Mouse (Mus musculus) heart, embryonic 12.5 days (tissue): ENCODE data around the gene Usp46. TPM values are rescaled to one million over a fixed set of nuclear protein-coding genes. Genes with fewer than 3 reads are reported as not detected.

Experiments used
- ATAC-seq: fragments of 200-750 bp; cut with Nextera tagmentation; 2 replicates; pipeline ENCODE4 v1.8.0; 2017; ENCODE audit warnings: moderate TSS enrichment, moderate library complexity; ENCODE audit not compliant: insufficient number of reproducible peaks, low FRiP score
- H3K27ac ChIP-seq: fragments of 300-500 bp; sonication (generic); 2 replicates; pipeline ENCODE4 v1.5.1; 2016; ENCODE audit warnings: mild to moderate bottlenecking, moderate library complexity; ENCODE audit not compliant: poor library complexity, severe bottlenecking
- H3K27me3 ChIP-seq: fragments of 300-500 bp; sonication (generic); replicated peaks from 2 replicates; pipeline ENCODE4 v1.6.1; 2016; ENCODE audit warnings: mild to moderate bottlenecking, moderate library complexity
- H3K36me3 ChIP-seq: fragments of 300-500 bp; sonication (generic); 2 replicates; pipeline ENCODE4 v1.6.1; 2016; ENCODE audit warnings: mild to moderate bottlenecking, moderate library complexity
- H3K4me1 ChIP-seq: fragments of 300-500 bp; sonication (generic); replicated peaks from 2 replicates; pipeline ENCODE4 v1.6.1; 2016; ENCODE audit warnings: mild to moderate bottlenecking
- H3K4me2 ChIP-seq: fragments of 300-500 bp; sonication (generic); 2 replicates; pipeline ENCODE4 v1.6.1; 2016; ENCODE audit warnings: mild to moderate bottlenecking, moderate library complexity
- H3K4me3 ChIP-seq: fragments of 300-500 bp; sonication (generic); 2 replicates; pipeline ENCODE4 v1.5.1; 2016; ENCODE audit warnings: mild to moderate bottlenecking
- H3K9ac ChIP-seq: fragments of 300-500 bp; sonication (generic); 2 replicates; pipeline ENCODE4 v1.6.1; 2016; ENCODE audit warnings: mild to moderate bottlenecking, moderate library complexity
- H3K9me3 ChIP-seq: fragments of 300-500 bp; sonication (generic); replicated peaks from 2 replicates; pipeline ENCODE4 v1.6.1; 2016; ENCODE audit warnings: mild to moderate bottlenecking, moderate library complexity
- WGBS: fragments of 180-500 bp; shearing (Covaris S2); methylation state at CpG from one replicate; pipeline ENCODE4 v1.1.7; 2016; 5-methylcytosine and 5-hydroxymethylcytosine counted together
- polyA plus RNA-seq: library from polyadenylated mRNA; unstranded; fragments of >200 nt; fragmentation: Nextera tagmentation; extraction: Ambion mirVana; gene quantifications from 2 replicates; pipeline ENCODE4 v1.2.1, GENCODE M21; 2016

Usp46 gene
- polyA plus RNA-seq, 1 experiment from 2014 or later, result 41.4 TPM

GRCm38 (mm10) chr5:74068714-74069321 is 587 bp upstream of the Usp46 start:
- Histone ChIP-seq H3K4me1 (peaks cover 46% of the 10 kb centered on the region), H3K4me3 (peak overlapping the region; percentile 79), H3K9ac (peak overlapping the region; percentile 98), H3K27me3 (no peaks in the 10 kb centered on the region), H3K36me3 (no peaks in the 10 kb centered on the region), H3K9me3 (no peaks in the 10 kb centered on the region), H3K4me2 (peak overlapping the region; percentile 84), H3K27ac (peak overlapping the region; percentile 99)
- WGBS, result under 1% methylated on average over 18 of the region's 18 CpGs
- peak; percentile 47 for ATAC-seq

- WGBS, result 6% methylated on average over 4 of the region's 4 CpGs
- H3K36me3 ChIP-seq, result no peaks in the 10 kb centered on the region
- H3K4me1 ChIP-seq, result peaks cover 56% of the 10 kb centered on the region
- no peak for ATAC-seq
- H3K9ac ChIP-seq, result peak overlapping the region; percentile 98
- peak overlapping the region; percentile 20 for H3K27ac ChIP-seq
- H3K4me3 ChIP-seq, result peak overlapping the region; percentile 79
- peak overlapping the region; percentile 84 for H3K4me2 ChIP-seq
- no peaks in the 10 kb centered on the region for H3K27me3 ChIP-seq
- H3K9me3 ChIP-seq, result no peaks in the 10 kb centered on the region
Observed at GRCm38 (mm10) chr5:74067346-74067745, 885 bp downstream of the Usp46 start.

- H3K27ac ChIP-seq, result peak overlapping the region; percentile 87
- H3K4me2 ChIP-seq, result peak overlapping the region; percentile 84
- H3K4me3 ChIP-seq, result peak overlapping the region; percentile 79
- H3K9me3 ChIP-seq, result no peaks in the 10 kb centered on the region
- no peaks in the 10 kb centered on the region for H3K27me3 ChIP-seq
- H3K9ac ChIP-seq, result peak overlapping the region; percentile 62
- 25% methylated on average over 12 of the region's 12 CpGs for WGBS
- H3K4me1 ChIP-seq, result peaks cover 61% of the 10 kb centered on the region
- ATAC-seq, result no peak
- no peaks in the 10 kb centered on the region for H3K36me3 ChIP-seq
Observed at GRCm38 (mm10) chr5:74066416-74067115, 1.7 kb downstream of the Usp46 start.

- peak overlapping the region; percentile 17; the same call in 1 of the 2 replicates for H3K4me3 ChIP-seq
- WGBS, result 36% methylated on average over 11 of the region's 11 CpGs
- peak overlapping the region; percentile 84 for H3K4me2 ChIP-seq
- H3K9ac ChIP-seq, result peak overlapping the region; percentile 62; the same call in 1 of the 2 replicates
- no peaks in the 10 kb centered on the region for H3K36me3 ChIP-seq
- H3K27me3 ChIP-seq, result no peaks in the 10 kb centered on the region
- H3K4me1 ChIP-seq, result peaks cover 70% of the 10 kb centered on the region
- peak overlapping the region; percentile 87 for H3K27ac ChIP-seq
- no peaks in the 10 kb centered on the region for H3K9me3 ChIP-seq
- ATAC-seq, result peak; percentile 65
Observed at GRCm38 (mm10) chr5:74065565-74066275, 2.5 kb downstream of the Usp46 start.

GRCm38 (mm10) chr5:74064844-74065243 is 3.4 kb downstream of the Usp46 start:
- ATAC-seq, result peak; percentile 14; the same call in 1 of the 2 replicates
- Histone ChIP-seq H3K36me3 (no peaks in the 10 kb centered on the region), H3K4me3 (peak overlapping the region; percentile 5), H3K27ac (peak overlapping the region; percentile 31; the same call in 1 of the 2 replicates), H3K9ac (0 out of 2 replicates have a peak overlapping the region, but pooled peaks have one; percentile 6), H3K27me3 (no peaks in the 10 kb centered on the region), H3K9me3 (no peaks in the 10 kb centered on the region), H3K4me1 (peaks cover 67% of the 10 kb centered on the region), H3K4me2 (peak overlapping the region; percentile 84)
- WGBS, result 61% methylated on average over 7 of the region's 7 CpGs

GRCm38 (mm10) chr5:74063226-74063747 is 4.9 kb downstream of the Usp46 start:
- ATAC-seq, result no peak
- Histone ChIP-seq H3K4me2 (peak overlapping the region; percentile 13), H3K27ac (no peak overlapping the region), H3K27me3 (no peaks in the 10 kb centered on the region), H3K9ac (no peak overlapping the region), H3K9me3 (no peaks in the 10 kb centered on the region), H3K36me3 (no peaks in the 10 kb centered on the region), H3K4me3 (0 out of 2 replicates have a peak overlapping the region, but pooled peaks have one; percentile 2), H3K4me1 (peaks cover 57% of the 10 kb centered on the region)
- 83% methylated on average over 5 of the region's 5 CpGs for WGBS

GRCm38 (mm10) chr5:74062266-74062665 is 6.0 kb downstream of the Usp46 start:
- H3K4me1 ChIP-seq, result peaks cover 54% of the 10 kb centered on the region
- no peaks in the 10 kb centered on the region for H3K27me3 ChIP-seq
- no peak overlapping the region for H3K4me3 ChIP-seq
- peak overlapping the region; percentile 13 for H3K4me2 ChIP-seq
- no peak overlapping the region for H3K27ac ChIP-seq
- H3K9ac ChIP-seq, result no peak overlapping the region
- WGBS, result 86% methylated on average over 6 of the region's 7 CpGs
- no peak for ATAC-seq
- H3K36me3 ChIP-seq, result no peaks in the 10 kb centered on the region
- H3K9me3 ChIP-seq, result no peaks in the 10 kb centered on the region

GRCm38 (mm10) chr5:74061408-74062047 is 6.7 kb downstream of the Usp46 start:
- H3K4me3 ChIP-seq, result no peak overlapping the region
- no peaks in the 10 kb centered on the region for H3K27me3 ChIP-seq
- peaks cover 52% of the 10 kb centered on the region for H3K4me1 ChIP-seq
- H3K4me2 ChIP-seq, result no peak overlapping the region
- no peak for ATAC-seq
- H3K27ac ChIP-seq, result peak overlapping the region; percentile 37; the same call in 1 of the 2 replicates
- H3K9ac ChIP-seq, result no peak overlapping the region
- WGBS, result 80% methylated on average over 18 of the region's 18 CpGs
- no peaks in the 10 kb centered on the region for H3K36me3 ChIP-seq
- no peaks in the 10 kb centered on the region for H3K9me3 ChIP-seq

GRCm38 (mm10) chr5:74052171-74052909 is 15.9 kb downstream of the Usp46 start:
- no peak for ATAC-seq
- Histone ChIP-seq H3K27me3 (no peaks in the 10 kb centered on the region), H3K4me2 (no peak overlapping the region), H3K27ac (0 out of 2 replicates have a peak overlapping the region, but pooled peaks have one; percentile 0), H3K9me3 (no peaks in the 10 kb centered on the region), H3K36me3 (peaks cover 8% of the 10 kb centered on the region), H3K9ac (no peak overlapping the region), H3K4me3 (no peak overlapping the region), H3K4me1 (peaks cover 42% of the 10 kb centered on the region)
- 85% methylated on average over 15 of the region's 15 CpGs for WGBS
